ENCODE assay signal across 13 mouse cellular contexts in genomic region chr2:132914785-132915184, GRCm38 (mm10). TPM values are rescaled to one million over a fixed set of nuclear protein-coding genes. Genes with fewer than 3 reads are reported as not detected.
"Had no signal": no experiment of that assay in that cellular context is flagged by ENCODE, and none has a peak within 500 bp of the region (broad histone marks: within the 10 kb centered on the region; RNA-seq: fewer than 3 reads in every experiment).

No protein-coding gene starts in this region.

- DNase-seq: lung, adult 18-20 months; lung, embryonic 14.5 days; lung, postnatal 10 days; lung, postnatal 4 days; midbrain, embryonic 14.5 days; retina, postnatal 1 day; spleen, adult 18-20 months; thymus, adult 18-20 months; thymus, postnatal 14 days; thymus, postnatal 36 days had no signal

- ATAC-seq: midbrain, embryonic 16.5 days had no signal

RNA-seq across cellular contexts. Expression of gene Fermt1, which starts 30.9 kb away (rescaled TPM):
- total RNA-seq: megakaryocyte, adult 5-6 weeks; megakaryocyte-erythroid progenitor cell, adult 5-6 weeks had no signal

RNA-seq across cellular contexts. Expression of gene Lrrn4, which starts 34.1 kb away (rescaled TPM):
- total RNA-seq: megakaryocyte-erythroid progenitor cell, adult 5-6 weeks had no signal
